Mouse (Mus musculus): Measurements from ENCODE around the gene 1700001C19Rik. TPM values are rescaled to one million over a fixed set of nuclear protein-coding genes. Genes with fewer than 3 reads are reported as not detected.

Gene 1700001C19Rik
- total RNA-seq, 2 experiments from 2014 or later: 0.32 to 0.45 TPM

- peak; percentile 19 for DNase-seq
These were observed 68.1 kb downstream of the 1700001C19Rik start for GRCm38 (mm10) chr17:47369087-47369443.

- peak; percentile 87 for DNase-seq
These were observed 68.6 kb downstream of the 1700001C19Rik start, which contains the start of gene Mrps10 for GRCm38 (mm10) chr17:47368401-47369086. TSS of gene Mrps10 (plus strand) at chr17:47368887.

Other genes with a start within 250 kb of the 1700001C19Rik start
- gene Mrps10, start 68.5 kb downstream of the 1700001C19Rik start, total RNA-seq (2021): 10 to 100 TPM; 31.9 to 35.4 TPM
- under 1 TPM in 1 of 2 experiments, not detected in 1; 0.17 TPM for gene Guca1b, start 52.0 kb downstream of the 1700001C19Rik start, total RNA-seq (2021)
- under 1 TPM; 0.41 to 0.52 TPM for gene Guca1a, start 36.8 kb downstream of the 1700001C19Rik start, total RNA-seq (2021)
- gene AI661453, start 761 bp downstream of the 1700001C19Rik start, total RNA-seq (2021): 1 to 10 TPM; 2.2 to 3.5 TPM
- gene Taf8, start 64.9 kb upstream of the 1700001C19Rik start, total RNA-seq (2021): 10 to 100 TPM; 13.7 to 14.6 TPM
- gene Ccnd3, start 67.7 kb upstream of the 1700001C19Rik start, total RNA-seq (2021): 100 to 1,000 TPM; 170 to 175 TPM
- 10 to 100 TPM; 21.7 to 22.2 TPM for gene Bysl, start 174.1 kb upstream of the 1700001C19Rik start, total RNA-seq (2021)
- 10 to 100 TPM; 20.3 to 20.7 TPM for gene Med20, start 174.2 kb upstream of the 1700001C19Rik start, total RNA-seq (2021)
- gene Gm20517, start 174.2 kb upstream of the 1700001C19Rik start, total RNA-seq (2021): 1 to 10 TPM; 3.9 to 4.4 TPM
- gene Usp49, start 193.3 kb upstream of the 1700001C19Rik start, total RNA-seq (2021): 1 to 10 TPM; 7.3 to 9.7 TPM

Data from heart, postnatal 4 days (tissue).